Mouse (Mus musculus) liver, postnatal 0 days (tissue): Measurements from ENCODE around the gene Nrg4. TPM values are rescaled to one million over a fixed set of nuclear protein-coding genes. Genes with fewer than 3 reads are reported as not detected.

Experiments
- ATAC-seq: fragments of 200-750 bp; cut with Nextera tagmentation; 2 replicates; pipeline ENCODE4 v1.8.0; 2017; ENCODE audit warnings: mild to moderate bottlenecking, moderate library complexity
- DNase-seq: peaks from one replicate; pipeline ENCODE4 v3.0.0-alpha.2; 2016
- H3K27ac ChIP-seq: fragments of 300-500 bp; sonication (generic); 2 replicates; pipeline ENCODE4 v1.5.1; 2014; ENCODE audit warnings: antibody characterized with exemption, moderate library complexity, mild to moderate bottlenecking, low read depth
- H3K27me3 ChIP-seq: fragments of 300-500 bp; sonication (generic); 2 replicates; pipeline ENCODE4 v1.6.1; 2014; ENCODE audit warnings: low read length, control low read depth, mixed read lengths; ENCODE audit not compliant: insufficient read depth
- H3K36me3 ChIP-seq: fragments of 300-500 bp; sonication (generic); replicated peaks from 2 replicates; pipeline ENCODE4 v1.6.1; 2014; ENCODE audit warnings: mild to moderate bottlenecking, control low read depth, low read length, moderate library complexity, mixed read lengths; ENCODE audit not compliant: insufficient read depth
- H3K4me1 ChIP-seq: fragments of 300-500 bp; sonication (generic); 2 replicates; pipeline ENCODE4 v1.6.1; 2014; ENCODE audit warnings: antibody characterized with exemption, mild to moderate bottlenecking, control low read depth; ENCODE audit not compliant: insufficient read depth
- H3K4me2 ChIP-seq: fragments of 300-500 bp; sonication (generic); 2 replicates; pipeline ENCODE4 v1.6.1; 2014; ENCODE audit warnings: low read depth, mild to moderate bottlenecking, low read length, moderate library complexity, mixed read lengths
- H3K4me3 ChIP-seq: fragments of 300-500 bp; sonication (generic); 2 replicates; pipeline ENCODE4 v1.5.1; 2014; ENCODE audit warnings: low read depth, low read length
- H3K9ac ChIP-seq: fragments of 300-500 bp; sonication (generic); replicated peaks from 2 replicates; pipeline ENCODE4 v1.6.1; 2014; ENCODE audit warnings: mild to moderate bottlenecking, moderate library complexity
- H3K9me3 ChIP-seq: fragments of 300-500 bp; sonication (generic); 2 replicates; pipeline ENCODE4 v1.6.1; 2016; ENCODE audit warnings: mild to moderate bottlenecking, control low read depth, low read length, mixed read lengths
- CTCF ChIP-seq: sonication (generic); IDR thresholded peaks from 2 replicates; pipeline ENCODE4 v1.5.1; 2016; ENCODE audit warnings: antibody characterized with exemption, low read depth
- EP300 ChIP-seq: IDR thresholded peaks from 2 replicates; pipeline ENCODE4 v1.6.1; 2016; ENCODE audit warnings: antibody characterized with exemption, low read depth, mild to moderate bottlenecking
- WGBS: fragments of 180-500 bp; shearing (Covaris S2); extraction: QIAGEN DNeasy Blood & Tissue Kit; methylation state at CpG from one replicate; pipeline ENCODE4 v1.1.7; 2014; ENCODE audit not compliant: insufficient replicate concordance; 5-methylcytosine and 5-hydroxymethylcytosine counted together
- polyA plus RNA-seq: library from polyadenylated mRNA; unstranded; fragments of >200 nt; fragmentation: Nextera tagmentation; extraction: Ambion mirVana; gene quantifications from 2 replicates; pipeline ENCODE4 v1.2.1, GENCODE M21; 2015

Gene Nrg4
- polyA plus RNA-seq, 1 experiment from 2014 or later: 6.6 TPM

DNA sequence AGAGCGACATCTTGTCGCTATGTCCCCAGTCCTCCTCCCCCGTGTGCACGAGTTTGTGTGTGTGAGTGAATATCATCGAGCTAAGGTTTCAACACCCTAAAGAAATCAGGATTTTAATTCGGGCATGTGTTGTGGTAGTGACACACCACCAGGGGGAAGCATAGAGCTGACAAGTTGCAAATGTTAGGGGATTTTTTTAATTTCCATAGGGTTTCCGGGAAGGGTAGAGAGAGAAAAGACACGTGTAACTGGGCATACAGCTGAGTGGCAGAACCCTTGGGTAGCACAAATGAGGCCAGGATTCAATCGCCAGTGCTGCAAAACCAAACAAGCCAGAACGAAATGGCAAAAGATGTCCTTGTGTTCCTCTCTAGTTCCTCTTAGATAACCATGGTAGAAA, 2.1 kb downstream of the Nrg4 start:
- no peak for DNase-seq
- Histone ChIP-seq H3K9me3 (no peaks in the 10 kb centered on the region), H3K4me3 (no peak overlapping the region), H3K9ac (no peak overlapping the region), H3K27ac (no peak overlapping the region), H3K4me2 (no peak overlapping the region), H3K36me3 (no peaks in the 10 kb centered on the region), H3K27me3 (peaks cover 42% of the 10 kb centered on the region), H3K4me1 (0 out of 2 replicates have a peak, but pooled peaks cover 5% of the 10 kb centered on the region)
- WGBS: 46% methylated on average over 10 of the region's 10 CpGs
- no peak for ATAC-seq
- TF ChIP-seq EP300 (no peak), CTCF (peak; percentile 15; the same call in 1 of the 2 replicates)

DNA sequence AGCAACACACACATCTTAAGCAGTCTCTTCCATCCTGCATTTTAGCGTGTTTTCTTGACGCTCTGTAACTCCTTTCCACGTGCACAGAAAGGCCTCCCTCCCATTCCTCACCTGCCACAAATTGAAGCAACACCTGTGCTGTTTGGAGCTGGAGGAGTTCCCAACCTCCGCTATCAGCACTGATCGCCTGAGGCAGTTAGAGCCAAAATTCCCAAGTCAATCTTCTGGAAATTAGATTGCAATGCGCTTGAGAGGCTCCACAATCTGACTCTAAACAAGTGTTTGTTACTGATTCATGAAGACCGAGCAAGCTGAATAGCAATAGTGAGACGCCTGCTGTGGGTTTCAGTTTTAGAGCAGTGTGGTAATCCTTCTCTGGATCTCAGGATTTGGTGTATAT, 2.6 kb downstream of the Nrg4 start:
- H3K27ac ChIP-seq: no peak overlapping the region
- ATAC-seq (no peak), DNase-seq (no peak)
- H3K9ac ChIP-seq: no peak overlapping the region
- H3K27me3 ChIP-seq: peaks cover 38% of the 10 kb centered on the region
- TF ChIP-seq CTCF: no peak
- TF ChIP-seq EP300: no peak
- H3K4me2 ChIP-seq: no peak overlapping the region
- H3K36me3 ChIP-seq: no peaks in the 10 kb centered on the region
- 0 out of 2 replicates have a peak, but pooled peaks cover 5% of the 10 kb centered on the region for H3K4me1 ChIP-seq
- 49% methylated on average over 8 of the region's 8 CpGs for WGBS
- H3K4me3 ChIP-seq: no peak overlapping the region
- no peaks in the 10 kb centered on the region for H3K9me3 ChIP-seq

DNA sequence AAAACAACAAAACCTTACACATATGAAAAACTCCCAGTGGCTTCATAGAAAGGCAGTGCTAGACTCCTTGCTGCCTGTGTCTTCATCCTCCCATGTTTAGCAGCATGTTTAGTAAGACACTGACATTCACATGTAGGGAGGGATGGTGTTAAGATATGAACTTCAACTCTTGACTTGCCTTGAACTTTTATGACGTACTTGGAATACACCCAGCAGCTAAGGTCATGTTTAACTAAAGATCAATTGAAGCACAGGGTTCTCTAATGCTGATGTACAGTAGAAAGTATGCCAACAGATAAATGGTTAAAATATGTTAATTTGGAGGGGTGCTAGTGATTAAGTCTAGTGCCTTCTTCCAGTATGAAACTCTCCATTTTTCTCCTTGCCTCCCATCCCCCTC, 4.0 kb downstream of the Nrg4 start:
- Histone ChIP-seq H3K27me3 (peaks cover 28% of the 10 kb centered on the region), H3K4me3 (no peak overlapping the region), H3K36me3 (no peaks in the 10 kb centered on the region), H3K4me1 (0 out of 2 replicates have a peak, but pooled peaks cover 5% of the 10 kb centered on the region), H3K9ac (no peak overlapping the region), H3K27ac (no peak overlapping the region), H3K4me2 (no peak overlapping the region), H3K9me3 (no peaks in the 10 kb centered on the region)
- WGBS: 52% methylated on average over 1 of the region's 1 CpGs
- TF ChIP-seq EP300 (no peak), CTCF (no peak)
- ATAC-seq (no peak), DNase-seq (no peak)

DNA sequence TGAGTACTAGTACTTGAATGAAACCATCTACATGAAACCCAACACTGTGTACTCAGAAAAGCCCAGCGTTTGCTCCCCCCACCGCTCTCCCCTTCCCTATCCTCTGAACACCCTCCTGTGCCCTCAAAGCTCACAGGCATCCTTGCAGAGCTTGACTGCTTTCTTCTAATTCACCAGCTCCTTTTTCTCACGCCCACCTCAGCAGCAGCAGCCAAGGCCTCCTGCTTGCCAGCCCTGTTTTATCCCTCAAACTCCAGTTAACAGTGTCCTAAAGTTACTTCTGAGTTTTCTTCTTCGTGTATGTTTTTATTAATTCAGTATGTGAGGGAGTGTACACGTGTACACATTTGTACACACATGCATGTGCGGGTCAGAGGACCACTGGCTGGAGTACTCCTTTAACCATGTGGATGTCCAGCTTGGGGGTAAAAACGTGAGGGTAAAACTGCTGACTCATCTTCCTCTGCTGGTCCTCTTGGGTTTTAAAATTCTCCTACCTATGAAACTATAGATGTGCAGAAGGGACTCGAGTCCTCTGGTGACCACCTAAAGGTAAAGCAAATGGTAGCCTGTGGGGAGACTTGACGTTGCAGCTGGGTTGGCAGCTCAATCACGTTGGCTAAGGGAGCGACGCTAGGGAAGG, 12.9 kb downstream of the Nrg4 start:
- ATAC-seq: no peak
- Histone ChIP-seq H3K4me3 (no peak overlapping the region), H3K4me1 (peaks cover 10% of the 10 kb centered on the region), H3K27ac (no peak overlapping the region), H3K27me3 (no peaks in the 10 kb centered on the region), H3K9ac (no peak overlapping the region), H3K36me3 (no peaks in the 10 kb centered on the region), H3K4me2 (no peak overlapping the region), H3K9me3 (no peaks in the 10 kb centered on the region)
- TF ChIP-seq CTCF: no peak
- TF ChIP-seq EP300: no peak
- WGBS: 59% methylated on average over 12 of the region's 12 CpGs
- DNase-seq: no peak

DNA sequence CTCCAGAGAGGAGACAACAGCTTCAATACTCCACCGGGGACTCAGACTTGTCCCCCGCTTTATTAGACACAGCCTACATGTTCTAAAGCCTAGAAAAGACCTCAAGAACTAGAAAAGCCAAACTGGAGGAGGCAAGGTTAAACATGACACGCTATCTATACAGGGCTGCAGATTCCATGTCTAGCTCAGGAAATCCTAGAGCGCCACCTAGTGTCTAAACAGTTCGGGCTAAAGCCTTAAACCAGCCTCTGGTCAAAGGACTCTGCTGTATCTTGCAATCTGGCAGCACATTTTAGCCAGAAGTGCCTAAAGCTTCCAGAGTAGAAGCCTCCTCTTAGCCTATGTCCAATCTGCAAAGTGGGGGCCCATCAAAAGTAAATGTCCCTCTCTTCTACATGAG, 15.1 kb downstream of the Nrg4 start:
- TF ChIP-seq CTCF: peak; percentile 93
- TF ChIP-seq EP300: no peak
- DNase-seq: peak; percentile 74
- no peak overlapping the region for H3K9ac ChIP-seq
- no peaks in the 10 kb centered on the region for H3K27me3 ChIP-seq
- no peaks in the 10 kb centered on the region for H3K9me3 ChIP-seq
- peaks cover 12% of the 10 kb centered on the region for H3K4me1 ChIP-seq
- peak; percentile 89 for ATAC-seq
- no peaks in the 10 kb centered on the region for H3K36me3 ChIP-seq
- no peak overlapping the region for H3K4me2 ChIP-seq
- WGBS: 4% methylated on average over 5 of the region's 5 CpGs
- no peak overlapping the region for H3K27ac ChIP-seq
- H3K4me3 ChIP-seq: no peak overlapping the region

DNA sequence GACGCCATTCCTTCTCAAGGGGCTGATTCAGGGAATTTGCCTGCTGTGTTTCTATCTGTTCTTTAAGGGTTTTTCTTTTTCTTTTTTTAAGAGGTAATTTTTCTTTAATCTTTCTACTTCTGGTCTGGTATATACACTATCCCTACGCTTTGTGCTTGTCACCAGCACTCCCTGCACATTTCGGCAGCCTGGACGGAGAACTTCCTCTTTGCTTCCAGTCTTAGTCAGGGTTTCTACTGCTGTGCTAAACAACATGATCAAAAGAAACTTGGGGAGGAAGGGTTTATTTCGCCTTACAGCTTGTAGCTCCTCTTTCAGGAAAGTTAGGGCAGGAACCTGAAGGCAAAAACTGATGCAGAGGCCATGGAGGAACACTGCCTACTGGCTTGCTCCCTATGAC, 18.2 kb downstream of the Nrg4 start:
- Histone ChIP-seq H3K9me3 (no peaks in the 10 kb centered on the region), H3K4me1 (peaks cover 12% of the 10 kb centered on the region), H3K27ac (no peak overlapping the region), H3K36me3 (no peaks in the 10 kb centered on the region), H3K4me2 (no peak overlapping the region), H3K9ac (no peak overlapping the region), H3K27me3 (no peaks in the 10 kb centered on the region), H3K4me3 (no peak overlapping the region)
- no peak for ATAC-seq
- TF ChIP-seq EP300 (no peak), CTCF (no peak)
- 43% methylated on average over 5 of the region's 5 CpGs for WGBS
- no peak for DNase-seq
